Mouse (Mus musculus) frontal cortex, postnatal 10 days (tissue): ENCODE measurements around the gene Xndc1.
"Not testable (repeated sequence)": the region's sequence is repeated elsewhere in the genome, so short reads cannot be mapped to it uniquely, and the experiment has no call there.

Experiments used
- DNase-seq, 2 experiments: peaks; one replicate each; pipeline ENCODE4 v3.0.0; 2022; ENCODE audit warnings: low spot score in 2 of 2, mixed read lengths in 1 of 2

The Xndc1 gene

DNA sequence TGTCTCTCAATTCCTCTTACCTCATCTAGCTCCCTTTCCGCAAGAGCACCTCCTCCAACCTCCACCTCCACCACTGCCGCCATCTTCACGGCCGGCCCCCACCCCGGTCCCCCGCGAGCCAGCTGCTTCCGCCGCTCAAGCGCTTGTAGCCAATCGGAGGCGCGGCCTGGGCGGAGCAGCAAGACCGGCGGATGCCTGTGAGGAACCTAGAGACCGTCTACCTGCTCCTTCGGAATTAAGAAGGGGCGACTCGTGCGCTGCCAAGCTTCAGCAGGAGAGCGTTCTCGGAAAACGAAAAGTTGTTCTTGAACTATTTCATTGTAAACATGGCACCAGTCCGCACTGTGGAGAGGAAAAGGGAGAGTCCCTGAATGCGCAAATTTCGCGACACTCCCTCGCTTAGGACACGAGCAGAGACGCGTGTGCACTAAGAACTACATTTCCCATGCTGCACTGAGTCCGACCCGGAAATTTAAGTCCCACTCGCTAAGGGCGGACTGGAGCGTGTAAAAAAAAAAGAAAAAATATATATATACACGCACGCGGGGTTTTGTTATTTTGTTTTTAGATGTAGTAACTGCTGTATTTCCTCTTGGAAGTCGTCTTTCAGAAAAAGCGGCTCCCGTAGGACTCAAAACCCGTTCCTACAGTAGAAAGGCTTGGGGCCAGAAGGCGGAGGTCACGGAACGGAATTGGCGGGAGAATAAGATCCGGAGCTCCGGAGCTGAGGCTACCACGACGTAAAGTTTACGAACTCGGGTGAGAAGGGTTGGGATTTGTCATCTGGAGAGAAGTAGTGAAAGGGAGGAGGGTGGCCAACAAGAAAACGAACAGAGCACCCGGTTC lies at the start of gene Xndc1, which contains the start of the genes Rnf121 and Xntrpc:
Xndc1 (plus strand) TSS at position 466 of the 846 bp plus-strand sequence.
Rnf121 (minus strand) TSS at position 424 of the 846 bp plus-strand sequence.
Xntrpc (plus strand) TSS at position 668 of the 846 bp plus-strand sequence.
- peak; percentile 87 to 92 for DNase-seq

DNA sequence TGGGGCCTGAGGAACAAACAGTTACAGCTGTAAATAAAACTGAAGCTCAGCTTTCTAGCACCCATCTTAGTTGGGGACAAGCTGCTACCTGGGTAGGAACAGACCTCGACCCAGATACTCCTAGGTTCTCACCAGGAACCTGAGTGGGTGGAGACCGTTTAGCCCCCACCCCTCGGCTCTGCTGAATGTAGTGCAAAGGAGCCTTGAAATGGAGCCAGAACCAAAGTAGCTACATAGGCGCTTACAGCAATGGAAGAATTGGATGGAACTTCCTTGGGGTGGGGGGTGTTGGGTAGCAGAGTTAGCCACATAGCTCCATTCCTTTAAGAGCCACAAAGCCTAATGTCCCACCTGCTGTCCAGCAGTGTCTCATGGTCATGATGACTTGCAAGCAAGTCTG lies 48.4 kb upstream of the Xndc1 start:
- DNase-seq, result no peak

DNA sequence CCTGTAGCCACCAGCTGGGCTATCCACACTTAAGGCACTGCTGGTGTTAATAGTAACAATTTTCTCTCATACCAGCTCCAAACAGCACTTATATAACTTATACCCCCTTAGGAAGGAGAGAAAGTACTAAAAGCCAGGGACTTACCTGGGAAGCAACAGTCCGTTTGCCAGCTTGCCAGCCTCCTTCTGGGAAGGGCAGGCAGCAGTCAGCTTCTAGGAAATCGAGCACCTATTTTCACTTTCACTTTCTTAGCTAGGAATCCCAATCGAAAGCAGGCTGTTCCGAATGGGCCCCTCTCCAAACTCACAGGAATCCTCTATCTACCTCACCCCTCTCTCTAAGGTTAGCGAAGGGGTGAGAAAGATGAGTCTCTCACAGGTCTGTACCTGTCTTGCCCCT lies 47.9 kb upstream of the Xndc1 start:
- DNase-seq, result no peak

DNA sequence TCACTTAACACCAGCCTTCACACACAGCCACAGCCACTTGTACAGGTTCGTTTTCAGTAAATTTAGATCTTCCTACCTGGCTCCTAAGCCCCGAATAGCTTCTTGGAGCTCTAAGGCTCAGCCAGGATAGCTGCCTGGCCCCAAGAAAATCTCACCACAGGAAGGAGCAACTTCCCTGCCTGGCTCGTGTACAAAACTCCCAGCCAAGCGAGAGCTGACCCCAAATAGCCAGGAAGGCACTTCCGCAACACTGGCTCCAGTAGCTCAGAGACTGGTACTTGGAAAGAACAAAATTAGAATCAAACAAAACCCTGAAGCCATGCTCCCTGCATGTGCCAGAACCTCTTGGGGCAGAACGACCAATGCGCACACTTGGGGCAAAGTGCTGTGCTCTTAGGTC lies 47.3 kb upstream of the Xndc1 start:
- DNase-seq, result no peak

- DNase-seq, result no peak
These were observed 46.7 kb upstream of the Xndc1 start, which contains the start of gene Il18bp for GRCm38 (mm10) chr7:102018590-102018989. Gene Il18bp, minus strand, starts transcription at chr7:102018690.

- DNase-seq, result no peak
These were observed 45.9 kb upstream of the Xndc1 start for GRCm38 (mm10) chr7:102019362-102019761.

DNA sequence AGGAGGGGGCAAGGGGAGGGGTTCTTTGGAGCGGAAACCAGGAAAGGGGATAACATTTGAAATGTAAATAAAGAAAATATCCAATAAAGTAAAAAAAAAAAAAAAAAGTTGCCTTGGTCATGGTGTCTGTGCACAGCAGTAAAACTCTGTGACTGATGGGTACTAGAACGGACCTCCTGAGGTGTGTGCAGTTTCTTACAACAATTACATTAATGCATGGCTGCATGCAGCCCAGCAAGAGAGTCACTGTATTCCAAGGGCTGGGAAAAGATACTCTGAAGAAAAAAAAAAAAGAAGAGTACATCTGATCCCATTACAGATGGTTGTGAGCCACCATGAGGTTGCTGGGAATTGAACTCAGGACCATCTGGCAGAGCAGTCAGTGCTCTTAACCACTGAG lies 44.4 kb upstream of the Xndc1 start:
- not testable (repeated sequence) for DNase-seq

DNA sequence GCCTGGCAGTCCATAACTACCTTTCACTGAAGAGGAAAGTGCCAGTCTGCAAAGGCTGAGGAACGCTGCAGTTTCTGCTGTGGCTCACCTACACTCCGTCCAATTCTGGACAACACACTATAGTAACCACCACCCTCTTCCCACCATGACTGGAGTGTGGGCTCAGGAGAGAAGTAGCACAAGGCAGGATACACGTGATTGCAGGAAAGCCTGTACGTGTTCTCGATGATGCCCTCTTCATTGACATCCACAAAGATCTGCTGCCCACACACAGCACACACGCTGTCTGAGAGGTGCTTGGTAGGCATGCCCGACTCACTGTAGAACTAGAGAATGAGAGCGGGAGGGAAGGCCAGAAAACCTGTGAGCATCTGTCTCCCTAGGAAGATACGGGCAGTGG lies 41.5 kb upstream of the Xndc1 start:
- no peak for DNase-seq

DNA sequence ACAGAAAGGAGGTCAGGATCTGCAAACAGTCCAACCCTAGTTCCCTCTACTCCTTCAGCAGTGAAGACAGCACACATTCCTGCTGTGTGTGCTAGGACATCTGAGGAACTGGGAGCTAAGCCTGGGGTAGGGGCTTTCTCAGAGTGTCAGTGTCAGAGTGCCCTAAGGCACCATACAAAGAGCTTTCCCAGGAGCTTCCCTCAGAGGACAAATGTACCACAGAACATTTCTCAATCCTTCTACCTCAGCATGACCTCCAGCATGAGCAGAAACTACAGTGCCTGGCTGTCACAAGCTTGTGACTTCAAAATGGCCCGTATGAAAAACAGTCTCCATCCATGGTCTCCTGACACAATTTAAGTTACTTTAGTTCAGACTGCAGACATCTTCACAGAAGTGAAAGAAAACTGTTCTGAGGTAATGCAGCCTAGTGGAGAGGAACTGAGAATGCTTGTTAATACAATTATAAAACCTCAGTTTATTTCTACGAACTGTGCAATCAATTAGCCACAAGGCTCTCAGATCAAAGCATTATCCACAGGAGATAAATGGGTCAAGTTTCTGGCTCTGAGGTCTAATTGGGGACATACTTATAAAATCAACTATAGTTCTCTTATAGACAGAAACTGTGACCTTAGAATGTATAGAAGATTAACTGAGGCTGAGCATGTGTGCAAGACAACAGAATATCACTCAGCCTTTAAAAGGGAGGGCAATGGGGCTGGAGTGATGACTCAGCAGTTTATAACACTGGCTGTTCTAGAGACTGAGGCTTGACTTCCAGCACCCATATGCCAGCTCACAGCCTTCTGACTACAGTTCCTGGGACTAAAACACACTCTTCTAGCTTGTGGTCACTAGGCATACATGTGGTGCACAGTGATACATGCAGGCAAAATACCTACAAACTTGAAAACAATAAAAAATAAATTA lies 39.9 kb upstream of the Xndc1 start:
- no peak for DNase-seq

- no peak for DNase-seq
These were observed 30.4 kb upstream of the Xndc1 start for GRCm38 (mm10) chr7:102034904-102035303.

- no peak for DNase-seq
These were observed 29.8 kb upstream of the Xndc1 start for GRCm38 (mm10) chr7:102035534-102035933.

- no peak for DNase-seq
These were observed 28.0 kb upstream of the Xndc1 start for GRCm38 (mm10) chr7:102037318-102037717.

DNA sequence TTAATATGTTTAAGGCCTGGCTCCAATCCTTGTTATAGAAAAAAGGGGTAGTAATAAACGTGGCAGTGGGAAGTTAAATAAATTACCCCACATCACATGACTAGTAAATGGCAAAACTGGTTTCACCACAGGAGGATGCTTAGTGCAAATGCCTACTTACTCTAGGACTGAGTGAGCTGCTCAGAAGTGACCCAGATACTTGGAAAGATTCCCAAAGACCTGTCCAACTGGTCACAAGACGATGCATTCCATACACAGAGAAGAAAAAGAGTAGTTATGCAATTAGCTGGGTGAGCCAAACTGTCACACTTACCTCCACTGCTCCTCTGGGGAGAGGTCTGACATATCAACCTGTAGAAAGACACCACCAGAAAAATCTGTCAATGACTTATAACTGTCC lies 23.0 kb upstream of the Xndc1 start:
- no peak for DNase-seq

DNA sequence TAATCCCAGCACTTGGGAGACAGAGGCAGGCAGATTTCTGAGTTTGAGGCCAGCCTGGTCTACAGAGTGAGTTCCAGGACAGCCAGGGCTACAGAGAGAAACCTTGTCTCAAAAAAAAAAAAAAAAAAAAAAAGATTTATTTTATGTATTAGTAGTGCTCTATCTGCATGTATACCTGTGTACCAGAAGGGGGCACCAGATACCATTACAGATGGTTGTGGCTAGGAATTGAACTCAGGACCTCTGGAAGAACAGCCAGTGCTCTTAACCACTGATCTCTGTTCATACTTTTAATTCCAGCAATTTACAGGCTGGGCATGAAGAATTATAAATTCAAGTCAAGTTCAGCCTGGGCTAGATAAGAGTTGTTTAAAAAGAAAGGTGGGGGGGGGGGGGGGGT lies 16.8 kb upstream of the Xndc1 start:
- DNase-seq, result not testable (repeated sequence)

DNA sequence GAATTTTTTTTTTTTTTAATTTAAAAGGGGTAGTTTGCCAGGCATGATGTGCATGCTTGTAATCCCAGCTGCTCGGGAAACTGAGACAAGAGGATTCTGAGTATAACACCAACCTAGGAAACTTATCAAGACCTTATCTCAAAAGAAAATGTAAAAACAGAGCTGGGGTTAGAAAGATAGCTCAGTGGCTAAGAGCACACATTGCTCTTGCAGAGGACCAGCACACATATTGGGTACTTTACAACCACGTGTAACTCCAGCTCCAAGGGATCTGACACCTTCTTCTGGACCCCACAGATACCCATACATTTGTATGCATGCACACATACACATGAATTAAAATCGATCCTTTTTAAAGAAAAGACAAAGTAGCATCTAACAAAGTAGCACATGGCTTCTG lies 4.0 kb upstream of the Xndc1 start:
- DNase-seq, result no peak

- no peak for DNase-seq
These were observed 3.1 kb upstream of the Xndc1 start for GRCm38 (mm10) chr7:102062203-102062602.

- no peak for DNase-seq
These were observed 1.4 kb upstream of the Xndc1 start for GRCm38 (mm10) chr7:102063891-102064290.

DNA sequence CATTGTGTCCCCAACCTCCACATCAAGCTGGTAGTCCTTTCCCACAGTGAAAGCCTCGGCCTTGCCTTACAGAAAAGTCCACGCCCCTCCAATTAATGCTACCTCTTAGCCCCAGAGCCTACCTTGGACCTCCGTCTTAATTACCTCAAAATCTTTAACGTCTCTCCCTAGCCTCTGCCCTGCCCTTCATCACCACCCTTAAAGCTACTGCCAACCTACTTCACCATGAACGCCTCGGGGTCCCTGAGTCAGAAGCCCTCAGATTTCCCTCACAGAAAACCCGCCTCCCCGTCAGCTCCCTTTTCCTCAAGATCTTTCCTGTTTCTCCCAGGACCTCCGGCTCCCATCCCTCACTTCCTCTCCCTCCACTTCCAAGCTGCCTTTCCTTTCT lies 661 bp upstream of the Xndc1 start:
- DNase-seq, result no peak

GRCm38 (mm10) chr7:102066363-102066762 lies 1.1 kb downstream of the Xndc1 start:
- DNase-seq, result no peak

GRCm38 (mm10) chr7:102076714-102077296 lies 11.5 kb downstream of the Xndc1 start:
- DNase-seq, result no peak

- no peak for DNase-seq
These were observed 13.2 kb downstream of the Xndc1 start for GRCm38 (mm10) chr7:102078517-102078916.

- no peak for DNase-seq
These were observed 15.0 kb downstream of the Xndc1 start for GRCm38 (mm10) chr7:102080311-102080710.
